Mouse (Mus musculus): ENCODE data around the gene Syt1. TPM values are rescaled to one million over a fixed set of nuclear protein-coding genes. Genes with fewer than 3 reads are reported as not detected.

The Syt1 gene
- polyA plus RNA-seq, 1 experiment from 2014 or later: 0.72 TPM

DNA sequence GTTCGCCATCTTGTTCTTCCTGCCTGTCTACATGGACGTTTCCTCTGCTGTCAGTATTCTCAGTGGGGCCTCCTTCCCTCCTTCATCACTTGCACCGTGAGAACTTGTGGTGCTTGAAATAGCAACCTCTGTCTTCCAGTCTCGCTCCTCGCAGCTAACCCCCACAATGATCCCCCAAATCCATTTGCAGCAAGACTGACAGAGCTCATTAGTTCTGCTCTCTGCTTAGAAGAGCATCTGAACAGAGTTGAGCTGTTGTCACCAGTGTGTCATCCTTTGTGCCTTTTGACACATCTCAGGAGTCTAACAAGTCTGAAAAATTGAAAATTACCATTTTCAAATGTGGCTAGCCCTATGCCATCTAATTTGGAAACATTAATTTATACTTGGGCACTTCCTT, 372.7 kb downstream of the Syt1 start:
- Histone ChIP-seq H3K27ac (replicated peaks) (peak overlapping the region; percentile 4; the same call in 1 of the 2 replicates), H3K4me3 (no peak overlapping the region), H3K4me1 (peaks cover 4% of the 10 kb centered on the region), H3K9me3 (no peaks in the 10 kb centered on the region), H3K36me3 (no peaks in the 10 kb centered on the region), H3K27me3 (replicated peaks) (no peaks in the 10 kb centered on the region), H3K4me2 (peak overlapping the region; percentile 12), H3K9ac (no peak overlapping the region)
- WGBS: 37% methylated on average over 5 of the region's 5 CpGs
- ATAC-seq (ENCODE audit: extremely low read depth, insufficient number of reproducible peaks, low FRiP score, low TSS enrichment): no peak

DNA sequence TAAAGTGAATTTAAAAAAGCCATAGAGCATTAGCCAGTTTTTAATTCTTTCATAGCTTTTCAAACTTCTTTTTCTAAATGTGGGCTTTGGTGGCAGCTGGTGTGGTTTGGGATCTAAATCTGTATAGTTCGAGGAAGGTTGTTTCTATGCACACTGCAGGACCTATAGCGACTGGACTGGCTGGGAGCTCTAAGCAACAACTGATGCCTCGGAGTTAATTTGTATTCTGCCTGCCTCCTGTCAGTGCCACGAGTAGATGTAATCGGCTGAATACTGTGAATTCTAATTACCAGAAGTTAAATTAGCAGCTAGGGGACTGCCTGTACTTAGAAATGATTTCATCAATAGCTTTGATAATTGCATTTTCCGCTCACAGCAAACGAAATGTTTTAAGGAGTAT, 374.7 kb downstream of the Syt1 start:
- Histone ChIP-seq H3K36me3 (no peaks in the 10 kb centered on the region), H3K9ac (no peak overlapping the region), H3K9me3 (no peaks in the 10 kb centered on the region), H3K27me3 (replicated peaks) (no peaks in the 10 kb centered on the region), H3K4me2 (no peak overlapping the region), H3K4me1 (peaks cover 4% of the 10 kb centered on the region), H3K4me3 (no peak overlapping the region), H3K27ac (replicated peaks) (no peak overlapping the region)
- ATAC-seq (ENCODE audit: extremely low read depth, insufficient number of reproducible peaks, low FRiP score, low TSS enrichment): no peak
- 85% methylated on average over 7 of the region's 7 CpGs for WGBS

DNA sequence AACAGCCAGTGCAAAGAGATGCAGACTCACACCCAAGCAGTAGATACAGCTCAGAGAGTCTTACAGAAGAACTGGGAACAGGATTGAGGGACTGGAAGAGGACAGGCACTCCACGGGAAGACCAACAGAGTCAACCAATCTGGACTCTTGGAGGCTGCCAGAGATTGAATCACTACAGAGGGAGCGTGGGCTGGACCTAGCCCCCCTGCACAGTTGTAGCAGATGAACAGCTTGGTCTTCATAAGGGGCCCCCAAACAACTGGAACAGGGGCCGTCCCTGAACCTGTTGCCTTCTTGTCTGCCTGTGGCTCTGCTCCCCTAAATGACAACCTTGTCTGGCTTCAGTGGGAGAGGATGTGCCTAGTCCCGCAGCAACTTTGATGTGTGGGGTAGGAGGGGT, 375.2 kb downstream of the Syt1 start:
- Histone ChIP-seq H3K27ac (replicated peaks) (no peak overlapping the region), H3K4me2 (no peak overlapping the region), H3K4me3 (no peak overlapping the region), H3K4me1 (peaks cover 4% of the 10 kb centered on the region), H3K36me3 (no peaks in the 10 kb centered on the region), H3K9ac (no peak overlapping the region), H3K27me3 (replicated peaks) (no peaks in the 10 kb centered on the region), H3K9me3 (no peaks in the 10 kb centered on the region)
- ATAC-seq (ENCODE audit: extremely low read depth, insufficient number of reproducible peaks, low FRiP score, low TSS enrichment): no peak
- WGBS: 78% methylated on average over 4 of the region's 4 CpGs

DNA sequence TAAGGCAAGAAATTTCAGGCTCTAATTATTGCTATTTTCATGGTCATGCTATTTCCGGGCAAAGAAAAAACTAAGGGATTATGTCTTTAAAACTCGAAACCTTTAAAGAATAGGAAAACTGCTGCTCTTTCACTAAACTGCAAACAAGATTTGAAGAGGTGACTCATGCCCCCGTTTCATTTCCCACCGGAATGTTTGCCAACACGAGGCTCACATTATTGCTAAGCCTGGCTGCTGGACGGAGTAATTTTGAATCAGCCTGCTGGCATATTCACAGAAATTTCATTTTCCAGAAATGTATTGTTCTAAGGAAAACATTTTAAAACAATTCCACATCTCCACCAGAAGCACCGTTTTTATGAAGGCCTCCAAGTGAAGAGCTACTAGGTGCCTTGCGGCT, 379.9 kb downstream of the Syt1 start:
- peaks cover 7% of the 10 kb centered on the region; the same call in 1 of the 2 replicates for H3K4me1 ChIP-seq
- no peak overlapping the region for H3K4me3 ChIP-seq
- no peak overlapping the region for H3K4me2 ChIP-seq
- H3K9me3 ChIP-seq: no peaks in the 10 kb centered on the region
- 77% methylated on average over 8 of the region's 8 CpGs for WGBS
- H3K36me3 ChIP-seq: no peaks in the 10 kb centered on the region
- ATAC-seq (ENCODE audit: extremely low read depth, insufficient number of reproducible peaks, low FRiP score, low TSS enrichment): no peak
- H3K9ac ChIP-seq: no peak overlapping the region
- no peaks in the 10 kb centered on the region for H3K27me3 ChIP-seq (replicated peaks)
- no peak overlapping the region for H3K27ac ChIP-seq (replicated peaks)

DNA sequence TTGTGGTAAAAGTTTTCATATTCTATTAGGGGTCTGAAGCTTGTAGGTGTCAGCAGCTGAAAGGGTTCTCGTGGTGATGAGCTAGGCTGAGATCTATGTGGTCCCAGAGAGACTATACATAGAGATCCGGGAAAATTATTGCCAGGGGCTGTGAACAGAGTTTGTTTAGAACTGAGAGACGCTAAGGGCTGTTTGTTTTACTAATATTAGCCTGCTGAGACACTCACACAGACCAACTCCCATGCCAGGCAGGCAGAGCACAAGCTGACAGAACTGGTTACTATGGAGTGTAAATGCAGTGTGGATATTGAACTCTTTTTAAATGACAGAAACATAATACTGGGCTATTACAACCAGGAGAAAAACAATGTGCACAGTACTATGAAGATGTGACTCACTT, 384.4 kb downstream of the Syt1 start:
- H3K27ac ChIP-seq (replicated peaks): no peak overlapping the region
- H3K36me3 ChIP-seq: no peaks in the 10 kb centered on the region
- ATAC-seq (ENCODE audit: extremely low read depth, insufficient number of reproducible peaks, low FRiP score, low TSS enrichment): no peak
- no peaks in the 10 kb centered on the region for H3K9me3 ChIP-seq
- WGBS: 34% methylated on average over 3 of the region's 3 CpGs
- peaks cover 16% of the 10 kb centered on the region for H3K4me1 ChIP-seq
- no peaks in the 10 kb centered on the region for H3K27me3 ChIP-seq (replicated peaks)
- no peak overlapping the region for H3K4me2 ChIP-seq
- no peak overlapping the region for H3K4me3 ChIP-seq
- no peak overlapping the region for H3K9ac ChIP-seq

DNA sequence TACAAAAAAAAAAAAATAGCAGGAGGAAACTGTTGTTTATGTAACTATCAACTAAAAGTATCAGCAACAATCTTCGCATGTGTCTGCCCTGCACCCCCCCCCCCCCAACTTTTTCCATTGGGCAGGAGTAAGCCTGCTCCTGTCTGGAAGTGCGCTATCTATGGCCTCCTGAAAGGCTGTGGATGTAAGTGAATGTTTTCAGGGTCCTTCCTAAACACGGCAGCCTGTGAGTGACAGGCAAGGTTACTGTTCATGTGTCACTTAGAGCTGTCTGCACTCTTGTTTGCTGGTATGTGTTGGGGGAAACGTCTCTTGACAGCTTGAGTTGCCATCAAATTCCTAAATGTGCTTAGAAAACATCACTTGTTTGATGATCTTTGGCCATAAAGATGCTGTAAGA, 387.8 kb downstream of the Syt1 start:
- 12% methylated on average over 4 of the region's 4 CpGs for WGBS
- H3K9ac ChIP-seq: no peak overlapping the region
- H3K4me2 ChIP-seq: no peak overlapping the region
- H3K4me1 ChIP-seq: peaks cover 16% of the 10 kb centered on the region
- no peaks in the 10 kb centered on the region for H3K27me3 ChIP-seq (replicated peaks)
- 0 out of 2 replicates have a peak overlapping the region, but pooled peaks have one; percentile 20 for H3K27ac ChIP-seq (replicated peaks)
- no peaks in the 10 kb centered on the region for H3K9me3 ChIP-seq
- H3K36me3 ChIP-seq: no peaks in the 10 kb centered on the region
- H3K4me3 ChIP-seq: no peak overlapping the region
- ATAC-seq (ENCODE audit: extremely low read depth, insufficient number of reproducible peaks, low FRiP score, low TSS enrichment): no peak

DNA sequence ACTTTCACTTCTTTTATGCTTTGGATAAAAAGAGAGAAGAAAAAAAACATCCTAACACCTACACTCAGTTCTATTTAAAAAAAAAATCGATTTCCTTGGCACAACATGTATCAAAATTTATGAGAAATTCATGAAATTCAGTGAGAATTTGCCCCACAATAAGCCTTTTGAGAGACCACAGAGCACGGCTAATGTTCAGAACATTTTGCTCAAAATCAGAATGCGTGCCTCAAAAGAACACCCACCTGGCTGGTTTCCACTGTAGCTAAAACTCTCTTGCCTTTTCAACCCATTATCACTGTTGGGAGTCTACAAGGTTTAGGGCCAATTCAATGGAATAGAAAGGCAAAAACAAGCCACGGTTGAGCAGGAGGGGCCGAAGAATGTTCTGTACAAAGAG, 390.9 kb downstream of the Syt1 start:
- Histone ChIP-seq H3K27ac (replicated peaks) (no peak overlapping the region), H3K36me3 (no peaks in the 10 kb centered on the region), H3K4me3 (no peak overlapping the region), H3K4me1 (peaks cover 10% of the 10 kb centered on the region; the same call in 1 of the 2 replicates), H3K9me3 (no peaks in the 10 kb centered on the region), H3K27me3 (replicated peaks) (no peaks in the 10 kb centered on the region), H3K9ac (no peak overlapping the region), H3K4me2 (no peak overlapping the region)
- no peak for ATAC-seq (ENCODE audit: extremely low read depth, insufficient number of reproducible peaks, low FRiP score, low TSS enrichment)
- 84% methylated on average over 5 of the region's 5 CpGs for WGBS

DNA sequence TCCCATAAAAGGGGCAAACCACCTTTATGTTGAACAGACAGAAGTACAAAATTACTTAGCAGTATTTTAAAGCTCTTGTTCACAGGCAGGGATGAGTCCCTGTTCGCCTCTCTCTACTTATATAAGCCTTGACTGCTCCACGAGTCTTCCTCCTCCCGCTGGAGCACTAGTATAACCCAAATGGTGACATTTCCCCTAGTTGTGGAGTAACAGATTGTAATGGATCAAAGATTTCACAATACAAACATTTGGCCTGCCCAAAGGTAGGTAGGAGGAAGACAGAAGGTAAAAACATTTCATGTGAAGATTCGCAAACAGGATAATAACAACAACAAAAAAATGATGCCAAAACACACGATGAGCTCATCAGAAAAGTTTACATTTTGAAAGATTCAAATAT, 391.6 kb downstream of the Syt1 start:
- no peak overlapping the region for H3K4me3 ChIP-seq
- H3K9ac ChIP-seq: no peak overlapping the region
- no peaks in the 10 kb centered on the region for H3K27me3 ChIP-seq (replicated peaks)
- peaks cover 10% of the 10 kb centered on the region; the same call in 1 of the 2 replicates for H3K4me1 ChIP-seq
- whole genome bisulfite sequencing: 85% methylated on average over 5 of the region's 5 CpGs
- no peak for ATAC-seq (ENCODE audit: extremely low read depth, insufficient number of reproducible peaks, low FRiP score, low TSS enrichment)
- H3K9me3 ChIP-seq: no peaks in the 10 kb centered on the region
- no peak overlapping the region for H3K27ac ChIP-seq (replicated peaks)
- H3K36me3 ChIP-seq: no peaks in the 10 kb centered on the region
- H3K4me2 ChIP-seq: no peak overlapping the region

DNA sequence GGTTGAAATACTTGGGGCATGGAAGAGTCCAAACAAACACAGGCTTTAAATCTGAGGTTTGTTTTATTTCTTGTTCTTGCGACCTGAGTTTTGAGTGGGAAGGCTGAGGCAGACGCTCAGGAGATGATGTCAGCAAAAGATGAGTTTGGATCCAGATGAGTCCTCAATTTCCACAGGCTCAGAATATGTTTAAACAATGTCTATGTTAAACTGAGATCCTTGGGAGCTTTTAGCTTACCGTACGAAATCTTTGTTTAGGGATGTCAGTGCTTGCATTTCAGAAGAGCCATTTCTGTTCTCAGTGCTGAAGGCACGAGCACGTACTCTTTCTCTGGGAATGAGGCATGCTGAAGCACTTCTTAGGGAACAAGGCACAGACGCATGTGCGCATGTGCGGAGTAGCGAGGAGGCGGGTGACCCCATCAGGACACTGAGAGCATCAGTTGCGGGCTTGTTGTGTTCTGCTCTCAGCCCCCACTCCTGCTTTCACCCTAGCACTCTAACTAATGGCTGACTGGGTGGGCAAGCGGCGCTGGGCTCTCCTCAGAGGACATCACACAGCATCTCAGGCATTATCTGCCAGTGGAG, 400.6 kb downstream of the Syt1 start:
- WGBS: 73% methylated on average over 14 of the region's 14 CpGs
- H3K4me2 ChIP-seq: no peak overlapping the region
- H3K4me1 ChIP-seq: no peaks in the 10 kb centered on the region

DNA sequence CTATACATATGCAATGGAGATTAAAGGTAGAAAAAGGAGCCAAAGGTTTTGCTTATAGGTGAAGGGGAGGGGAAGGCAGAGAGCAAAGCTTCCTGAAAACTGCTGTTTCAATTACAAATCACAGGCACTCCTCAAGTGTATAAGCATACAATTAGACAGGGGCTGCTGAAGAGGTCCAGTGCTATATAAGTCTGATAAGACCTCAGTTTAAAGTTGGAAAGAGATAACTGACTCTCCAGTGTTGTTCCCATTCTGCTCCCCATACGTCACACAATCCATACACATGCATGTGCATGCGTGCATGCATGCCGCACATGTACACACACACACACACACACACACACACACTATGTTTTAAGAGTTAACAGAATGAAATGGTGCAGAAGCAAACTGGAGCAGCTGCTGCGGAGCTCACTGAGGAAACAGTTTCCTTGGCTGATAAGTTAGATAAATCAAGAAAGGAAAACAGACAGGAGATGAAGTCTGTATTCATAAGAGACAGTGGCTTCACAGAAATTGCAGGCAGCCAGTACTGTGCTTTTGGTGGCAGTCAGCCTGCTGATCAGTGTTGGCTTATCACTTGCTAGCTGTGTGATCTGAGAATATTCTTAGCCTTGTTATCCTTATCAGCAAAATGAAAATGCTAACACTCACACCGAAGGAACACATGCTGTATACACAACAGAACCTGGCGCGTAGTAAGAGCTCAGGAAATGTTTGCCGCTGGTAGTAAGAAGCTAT, 408.9 kb downstream of the Syt1 start:
- ATAC-seq (ENCODE audit: extremely low read depth, insufficient number of reproducible peaks, low FRiP score, low TSS enrichment): no peak

More for the DNA sequence above, 400.6 kb downstream of the Syt1 start:
- H3K4me3 ChIP-seq: no peak overlapping the region
- no peak overlapping the region for H3K9ac ChIP-seq
- H3K27ac ChIP-seq (replicated peaks): no peak overlapping the region
- H3K9me3 ChIP-seq: no peaks in the 10 kb centered on the region
- no peak for ATAC-seq (ENCODE audit: extremely low read depth, insufficient number of reproducible peaks, low FRiP score, low TSS enrichment)
- no peaks in the 10 kb centered on the region for H3K36me3 ChIP-seq
- H3K27me3 ChIP-seq (replicated peaks): no peaks in the 10 kb centered on the region

DNA sequence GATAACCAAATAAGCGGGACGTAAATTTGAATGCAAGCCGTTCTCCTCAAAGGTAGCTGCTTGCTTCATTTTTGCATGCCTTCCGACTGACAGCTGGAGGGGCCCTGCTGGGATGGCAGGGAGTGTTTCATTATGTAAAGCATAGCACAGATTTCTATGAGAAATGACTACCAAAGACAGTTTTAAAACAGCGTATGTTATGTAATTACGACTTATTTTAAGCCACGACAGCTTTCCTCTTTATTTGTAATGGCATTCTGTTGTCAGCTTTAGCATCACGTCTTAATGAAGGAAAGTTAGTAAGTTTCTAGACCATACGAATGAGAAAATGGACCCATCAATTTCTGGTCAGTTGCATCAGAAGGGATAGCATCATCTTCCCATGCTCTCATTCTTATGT, 410.1 kb downstream of the Syt1 start:
- H3K27me3 ChIP-seq (replicated peaks): no peaks in the 10 kb centered on the region
- WGBS: 78% methylated on average over 9 of the region's 9 CpGs
- peaks cover 10% of the 10 kb centered on the region for H3K9me3 ChIP-seq
- no peak overlapping the region for H3K4me3 ChIP-seq
- H3K36me3 ChIP-seq: peaks cover 4% of the 10 kb centered on the region; the same call in 1 of the 2 replicates
- no peak overlapping the region for H3K27ac ChIP-seq (replicated peaks)
- no peak for ATAC-seq (ENCODE audit: extremely low read depth, insufficient number of reproducible peaks, low FRiP score, low TSS enrichment)
- no peak overlapping the region for H3K9ac ChIP-seq
- no peak overlapping the region for H3K4me2 ChIP-seq
- H3K4me1 ChIP-seq: peaks cover 33% of the 10 kb centered on the region

More for the DNA sequence above, 408.9 kb downstream of the Syt1 start:
- peak overlapping the region; percentile 56 for H3K27ac ChIP-seq (replicated peaks)
- H3K4me2 ChIP-seq: peak overlapping the region; percentile 52
- peaks cover 22% of the 10 kb centered on the region for H3K4me1 ChIP-seq
- peaks cover 4% of the 10 kb centered on the region; the same call in 1 of the 2 replicates for H3K36me3 ChIP-seq
- WGBS: 24% methylated on average over 8 of the region's 8 CpGs
- peaks cover 10% of the 10 kb centered on the region for H3K9me3 ChIP-seq
- no peaks in the 10 kb centered on the region for H3K27me3 ChIP-seq (replicated peaks)
- 0 out of 2 replicates have a peak overlapping the region, but pooled peaks have one; percentile 1 for H3K4me3 ChIP-seq
- H3K9ac ChIP-seq: no peak overlapping the region

DNA sequence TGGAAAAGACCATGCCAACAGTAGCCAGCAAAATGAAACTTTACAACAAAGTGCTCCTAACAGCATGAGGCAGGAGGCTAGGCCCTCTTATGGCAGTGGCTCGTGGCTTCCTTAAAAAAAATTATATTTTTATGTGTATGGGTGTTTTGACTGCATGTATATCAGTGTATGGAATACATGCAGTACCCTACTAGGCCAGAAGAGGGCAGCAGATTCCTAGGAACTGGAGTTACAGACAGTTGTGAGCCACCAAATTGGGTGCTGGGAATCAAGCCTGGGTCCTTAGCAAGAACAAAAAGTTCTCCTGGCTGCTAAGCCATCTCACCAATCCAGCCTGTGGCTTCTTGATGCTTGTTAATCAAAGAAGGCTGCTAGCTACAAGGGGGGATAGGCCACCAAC, 413.4 kb downstream of the Syt1 start:
- no peaks in the 10 kb centered on the region for H3K27me3 ChIP-seq (replicated peaks)
- no peak overlapping the region for H3K4me3 ChIP-seq
- H3K9me3 ChIP-seq: peaks cover 10% of the 10 kb centered on the region
- H3K36me3 ChIP-seq: peaks cover 4% of the 10 kb centered on the region; the same call in 1 of the 2 replicates
- no peak overlapping the region for H3K4me2 ChIP-seq
- 82% methylated on average over 1 of the region's 1 CpGs for WGBS
- H3K9ac ChIP-seq: no peak overlapping the region
- H3K27ac ChIP-seq (replicated peaks): no peak overlapping the region
- peaks cover 37% of the 10 kb centered on the region for H3K4me1 ChIP-seq
- ATAC-seq (ENCODE audit: extremely low read depth, insufficient number of reproducible peaks, low FRiP score, low TSS enrichment): no peak

Data from heart, embryonic 13.5 days (tissue).